Comparison of ENCODE assay signal across 8 mouse cellular contexts in genomic region chr2:125731763-125732560, GRCm38 (mm10). TPM values are rescaled to one million over a fixed set of nuclear protein-coding genes. Genes with fewer than 3 reads are reported as not detected.
DNase-seq lines count a peak whose midpoint lies in the region; ATAC-seq and TF ChIP-seq lines count a peak whose summit lies in the region.

No protein-coding gene starts in this region.

- peak; percentile 90 to 91 for DNase-seq in B cell, adult 2 months
- peak; percentile 84 to 91 for DNase-seq in heart, adult 9 months (ENCODE audit: low spot score in 2 of 2)
- DNase-seq in kidney, adult 9 months: peak; percentile 96
- peak; percentile 36 to 81 for DNase-seq in spleen, adult 2 months (ENCODE audit: low read depth in 1 of 2, low spot score in 2 of 2)

- peak; percentile 70 for TF ChIP-seq CTCF in bone marrow macrophage, adult 2 months (IDR thresholded peaks at IDR 0.05; ENCODE audit: low read depth, low read length)
- TF ChIP-seq CTCF in spleen, adult 2 months (IDR thresholded peaks at IDR 0.05; ENCODE audit: extremely low read depth, insufficient read depth, insufficient read length, insufficient replicate concordance): peak; percentile 97

- ATAC-seq in embryonic facial prominence, embryonic 15.5 days (ENCODE audit: insufficient number of reproducible peaks, low FRiP score, low TSS enrichment, low read depth): peak; percentile 91
- ATAC-seq in limb, embryonic 13.5 days (ENCODE audit: low FRiP score, low read depth): peak; percentile 93
- peak; percentile 96 for ATAC-seq in midbrain, embryonic 16.5 days

- H3K4me1 ChIP-seq in bone marrow macrophage, adult 2 months (ENCODE audit: control insufficient read depth, insufficient read depth, low read length): peaks cover 6% of the 10 kb centered on the region
- H3K4me1 ChIP-seq in embryonic facial prominence, embryonic 15.5 days: peaks cover 29% of the 10 kb centered on the region
- H3K4me1 ChIP-seq in limb, embryonic 13.5 days: peaks cover 19% of the 10 kb centered on the region
- H3K4me1 ChIP-seq in midbrain, embryonic 16.5 days (ENCODE audit: control insufficient read depth, insufficient read depth, low read length): peaks cover 7% of the 10 kb centered on the region
- H3K4me1 ChIP-seq in spleen, adult 2 months (ENCODE audit: control insufficient read depth, insufficient read depth, insufficient read length): peaks cover 5% of the 10 kb centered on the region

- H3K4me3 ChIP-seq in bone marrow macrophage, adult 2 months (ENCODE audit: insufficient read depth, low read length): peak overlapping the region; percentile 25
- H3K4me3 ChIP-seq in embryonic facial prominence, embryonic 15.5 days (replicated peaks): peak overlapping the region; percentile 45
- H3K4me3 ChIP-seq in limb, embryonic 13.5 days: peak overlapping the region; percentile 46
- H3K4me3 ChIP-seq in midbrain, embryonic 16.5 days (ENCODE audit: low read depth, low read length): peak overlapping the region; percentile 51
- H3K4me3 ChIP-seq in spleen, adult 2 months (ENCODE audit: extremely low read depth, insufficient read depth, insufficient read length): peak overlapping the region; percentile 33; the same call in 1 of the 2 replicates

- WGBS in embryonic facial prominence, embryonic 15.5 days: 9% methylated on average over 35 of the region's 35 CpGs
- WGBS in limb, embryonic 13.5 days: 7% methylated on average over 35 of the region's 35 CpGs
- 7% methylated on average over 35 of the region's 35 CpGs for WGBS in midbrain, embryonic 16.5 days
- 27% methylated on average over 35 of the region's 35 CpGs for WGBS in spleen, adult 2 months

- peaks cover 5% of the 10 kb centered on the region; the same call in 1 of the 2 replicates for H3K27me3 ChIP-seq in embryonic facial prominence, embryonic 15.5 days
- 0 out of 2 replicates have a peak, but pooled peaks cover under 1% of the 10 kb centered on the region for H3K27me3 ChIP-seq in limb, embryonic 13.5 days
- no peaks in the 10 kb centered on the region for H3K27me3 ChIP-seq in midbrain, embryonic 16.5 days (ENCODE audit: control insufficient read depth, insufficient read depth, low read depth, low read length)
- H3K27me3 ChIP-seq in spleen, adult 2 months (ENCODE audit: control insufficient read depth, insufficient read depth, low read length): no peaks in the 10 kb centered on the region

- H3K36me3 ChIP-seq in embryonic facial prominence, embryonic 15.5 days: no peaks in the 10 kb centered on the region
- H3K36me3 ChIP-seq in limb, embryonic 13.5 days: peaks cover 4% of the 10 kb centered on the region; the same call in 1 of the 2 replicates
- no peaks in the 10 kb centered on the region for H3K36me3 ChIP-seq in midbrain, embryonic 16.5 days (ENCODE audit: control insufficient read depth, insufficient read depth, low read length)
- no peaks in the 10 kb centered on the region for H3K36me3 ChIP-seq in spleen, adult 2 months (ENCODE audit: control insufficient read depth, insufficient read depth, low read length)

- no peak for TF ChIP-seq POLR2A in bone marrow macrophage, adult 2 months (IDR thresholded peaks at IDR 0.05; ENCODE audit: borderline replicate concordance, low read depth, low read length)
- no peak for TF ChIP-seq POLR2A in spleen, adult 2 months (IDR thresholded peaks at IDR 0.05; ENCODE audit: low read depth, low read length)

- peak overlapping the region; percentile 74 for H3K4me2 ChIP-seq in embryonic facial prominence, embryonic 15.5 days (replicated peaks)
- H3K4me2 ChIP-seq in limb, embryonic 13.5 days (replicated peaks): peak overlapping the region; percentile 70
- H3K4me2 ChIP-seq in midbrain, embryonic 16.5 days (ENCODE audit: low read length): peak overlapping the region; percentile 83

- no peak overlapping the region for H3K27ac ChIP-seq in bone marrow macrophage, adult 2 months (ENCODE audit: insufficient read depth, low read depth, low read length)
- peak overlapping the region; percentile 55; the same call in 1 of the 2 replicates for H3K27ac ChIP-seq in embryonic facial prominence, embryonic 15.5 days (replicated peaks)
- peak overlapping the region; percentile 89 for H3K27ac ChIP-seq in limb, embryonic 13.5 days
- peak overlapping the region; percentile 89 for H3K27ac ChIP-seq in midbrain, embryonic 16.5 days (ENCODE audit: low read length)
- no peak overlapping the region for H3K27ac ChIP-seq in spleen, adult 2 months (ENCODE audit: insufficient read depth, low read length)

- no peaks in the 10 kb centered on the region for H3K9me3 ChIP-seq in embryonic facial prominence, embryonic 15.5 days (replicated peaks)
- H3K9me3 ChIP-seq in limb, embryonic 13.5 days: no peaks in the 10 kb centered on the region
- H3K9me3 ChIP-seq in midbrain, embryonic 16.5 days (replicated peaks; ENCODE audit: control insufficient read depth, low read length, poor library complexity, severe bottlenecking): no peaks in the 10 kb centered on the region

- peak overlapping the region; percentile 43; the same call in 1 of the 2 replicates for H3K9ac ChIP-seq in embryonic facial prominence, embryonic 15.5 days
- H3K9ac ChIP-seq in limb, embryonic 13.5 days: peak overlapping the region; percentile 72
- peak overlapping the region; percentile 85 for H3K9ac ChIP-seq in midbrain, embryonic 16.5 days (ENCODE audit: low read depth, low read length)

RNA-seq across cellular contexts. Expression of gene Shc4, which starts 8.0 kb away (rescaled TPM):
- 1.5 and 1.8 TPM in 2 replicates for polyA plus RNA-seq in bone marrow macrophage, adult 2 months (2012; ENCODE audit: insufficient read depth, insufficient read length, missing spikeins)
- polyA plus RNA-seq in embryonic facial prominence, embryonic 15.5 days (2015; fragmentation: Nextera tagmentation; extraction: Ambion mirVana): 3.1 and 3.2 TPM in 2 replicates
- polyA plus RNA-seq in limb, embryonic 13.5 days (2015; fragmentation: Nextera tagmentation; extraction: Ambion mirVana): 1.1 and 1.9 TPM in 2 replicates
- 2.5 and 3.0 TPM in 2 replicates for polyA plus RNA-seq in midbrain, embryonic 16.5 days (2015; fragmentation: Nextera tagmentation; extraction: Ambion mirVana)
- 0.12 and 0.23 TPM in 2 replicates for polyA plus RNA-seq in spleen, adult 2 months (2012; rRNA removed)

RNA-seq across cellular contexts. Expression of gene Secisbp2l, which starts 50.7 kb away (rescaled TPM):
- polyA plus RNA-seq in bone marrow macrophage, adult 2 months (2012; ENCODE audit: insufficient read depth, insufficient read length, missing spikeins): 57.0 and 59.0 TPM in 2 replicates
- 21.1 and 21.4 TPM in 2 replicates for polyA plus RNA-seq in embryonic facial prominence, embryonic 15.5 days (2015; fragmentation: Nextera tagmentation; extraction: Ambion mirVana)
- polyA plus RNA-seq in limb, embryonic 13.5 days (2015; fragmentation: Nextera tagmentation; extraction: Ambion mirVana): 20.7 and 21.8 TPM in 2 replicates
- polyA plus RNA-seq in midbrain, embryonic 16.5 days (2015; fragmentation: Nextera tagmentation; extraction: Ambion mirVana): 30.9 and 31.7 TPM in 2 replicates
- 7.7 and 8.5 TPM in 2 replicates for polyA plus RNA-seq in spleen, adult 2 months (2012; rRNA removed)

RNA-seq across cellular contexts. Expression of gene Eid1, which starts 59.1 kb away (rescaled TPM):
- polyA plus RNA-seq in bone marrow macrophage, adult 2 months (2012; ENCODE audit: insufficient read depth, insufficient read length, missing spikeins): 276 and 293 TPM in 2 replicates
- polyA plus RNA-seq in embryonic facial prominence, embryonic 15.5 days (2015; fragmentation: Nextera tagmentation; extraction: Ambion mirVana): 227 and 241 TPM in 2 replicates
- 243 and 263 TPM in 2 replicates for polyA plus RNA-seq in limb, embryonic 13.5 days (2015; fragmentation: Nextera tagmentation; extraction: Ambion mirVana)
- polyA plus RNA-seq in midbrain, embryonic 16.5 days (2015; fragmentation: Nextera tagmentation; extraction: Ambion mirVana): 431 and 443 TPM in 2 replicates
- polyA plus RNA-seq in spleen, adult 2 months (2012; rRNA removed): 12.7 and 15.3 TPM in 2 replicates

Comparison
In these comparisons a context has a peak if more than half of its experiments do, and no peak if none do; other contexts are left out.
1. H3K27ac ChIP-seq: peak in embryonic facial prominence, embryonic 15.5 days (single experiment), limb, embryonic 13.5 days (single experiment) and midbrain, embryonic 16.5 days (single experiment); none in bone marrow macrophage, adult 2 months (single experiment) and spleen, adult 2 months (single experiment).
2. RNA of gene Eid1, which starts 59.1 kb away (polyA plus RNA-seq): 431 to 443 TPM in midbrain, embryonic 16.5 days, 276 to 293 TPM in bone marrow macrophage, adult 2 months, 243 to 263 TPM in limb, embryonic 13.5 days and 227 to 241 TPM in embryonic facial prominence, embryonic 15.5 days; 12.7 to 15.3 TPM in spleen, adult 2 months; every median in the first group is over 10 times any median in the second.
3. Peak in every context shown above with its lines, with median percentiles within 50 percentile points of each other: DNase-seq, H3K4me3 ChIP-seq, ATAC-seq, H3K4me2 ChIP-seq and H3K9ac ChIP-seq.